14 mouse cellular contexts compared by ENCODE assay signal in genomic region chr2:146400738-146401137, GRCm38 (mm10).
"Had no signal": no experiment of that assay in that cellular context is flagged by ENCODE, and none has a peak within 500 bp of the region (broad histone marks: within the 10 kb centered on the region; RNA-seq: fewer than 3 reads in every experiment).

No protein-coding gene starts in this region.

- H3K4me3 ChIP-seq: limb, embryonic 15.5 days; liver, embryonic 13.5 days; lung, embryonic 15.5 days; megakaryocyte, embryonic 14.5 days; midbrain, embryonic 13.5 days; myocyte; neural tube, embryonic 15.5 days had no signal

- H3K27ac ChIP-seq: limb, embryonic 15.5 days; liver, embryonic 13.5 days; lung, embryonic 15.5 days; macrophage; midbrain, embryonic 13.5 days; neural tube, embryonic 15.5 days had no signal

- H3K4me1 ChIP-seq: limb, embryonic 15.5 days; liver, embryonic 13.5 days; lung, embryonic 15.5 days; neural tube, embryonic 15.5 days had no signal

- ATAC-seq: liver, postnatal 0 days; midbrain, embryonic 13.5 days had no signal

- DNase-seq: kidney, postnatal 10 days; kidney, postnatal 4 days; liver, embryonic 13.5 days; liver, postnatal 0 days; lung, postnatal 14 days; thymus, adult 18-20 months; thymus, postnatal 14 days had no signal

- H3K9me3 ChIP-seq: limb, embryonic 15.5 days; liver, embryonic 13.5 days; lung, embryonic 15.5 days; megakaryocyte, embryonic 14.5 days; midbrain, embryonic 13.5 days; neural tube, embryonic 15.5 days had no signal

- H3K27me3 ChIP-seq: limb, embryonic 15.5 days; liver, embryonic 13.5 days; lung, embryonic 15.5 days; megakaryocyte, embryonic 14.5 days; midbrain, embryonic 13.5 days; neural tube, embryonic 15.5 days had no signal

- H3K4me2 ChIP-seq: limb, embryonic 15.5 days; liver, embryonic 13.5 days; lung, embryonic 15.5 days; midbrain, embryonic 13.5 days; neural tube, embryonic 15.5 days had no signal

- H3K36me3 ChIP-seq: limb, embryonic 15.5 days; lung, embryonic 15.5 days; neural tube, embryonic 15.5 days had no signal

- H3K9ac ChIP-seq: limb, embryonic 15.5 days; liver, embryonic 13.5 days; liver, postnatal 0 days; lung, embryonic 15.5 days; midbrain, embryonic 13.5 days; neural tube, embryonic 15.5 days had no signal
